Mouse (Mus musculus) lung, embryonic 14.5 days (tissue): ENCODE measurements around the gene Serpinf2. TPM values are rescaled to one million over a fixed set of nuclear protein-coding genes. Genes with fewer than 3 reads are reported as not detected.

Experiments
- ATAC-seq: fragments of 200-750 bp; cut with Nextera tagmentation; 2 replicates; pipeline ENCODE4 v1.8.0; 2017; ENCODE audit warnings: mild to moderate bottlenecking, moderate TSS enrichment, moderate library complexity; ENCODE audit not compliant: insufficient read depth
- DNase-seq: peaks from one replicate; pipeline ENCODE4 v3.0.0-alpha.2; 2015
- H3K27ac ChIP-seq: fragments of 300-500 bp; sonication (generic); 2 replicates; pipeline ENCODE4 v1.5.1; 2014; ENCODE audit warnings: low read depth, mild to moderate bottlenecking, moderate library complexity
- H3K27me3 ChIP-seq: fragments of 300-500 bp; sonication (generic); 2 replicates; pipeline ENCODE4 v1.6.1; 2014; ENCODE audit warnings: low read length, control low read depth; ENCODE audit not compliant: insufficient read depth
- H3K36me3 ChIP-seq: fragments of 300-500 bp; sonication (generic); 2 replicates; pipeline ENCODE4 v1.6.1; 2014; ENCODE audit warnings: control low read depth; ENCODE audit not compliant: insufficient read depth
- H3K4me1 ChIP-seq: fragments of 300-500 bp; sonication (generic); 2 replicates; pipeline ENCODE4 v1.6.1; 2014; ENCODE audit warnings: antibody characterized with exemption, control low read depth; ENCODE audit not compliant: insufficient read depth
- H3K4me2 ChIP-seq: fragments of 300-500 bp; sonication (generic); 2 replicates; pipeline ENCODE4 v1.6.1; 2014; ENCODE audit warnings: mild to moderate bottlenecking
- H3K4me3 ChIP-seq: fragments of 300-500 bp; sonication (generic); 2 replicates; pipeline ENCODE4 v1.5.1; 2014; ENCODE audit warnings: low read depth, low read length
- H3K9ac ChIP-seq: fragments of 300-500 bp; sonication (generic); 2 replicates; pipeline ENCODE4 v1.6.1; 2014
- H3K9me3 ChIP-seq: fragments of 300-500 bp; sonication (generic); 2 replicates; pipeline ENCODE4 v1.6.1; 2016; ENCODE audit warnings: low read depth, low read length, control low read depth
- CTCF ChIP-seq: IDR thresholded peaks from 2 replicates; pipeline ENCODE4 v1.5.1; 2016; ENCODE audit warnings: antibody characterized with exemption, low read depth
- WGBS: fragments of 180-500 bp; shearing (Covaris S2); extraction: QIAGEN DNeasy Blood & Tissue Kit; methylation state at CpG from one replicate; pipeline ENCODE4 v1.1.7; 2014; 5-methylcytosine and 5-hydroxymethylcytosine counted together
- polyA plus RNA-seq: library from polyadenylated mRNA; unstranded; fragments of >200 nt; fragmentation: Nextera tagmentation; extraction: Ambion mirVana; gene quantifications from 2 replicates; pipeline ENCODE4 v1.2.1, GENCODE M21; 2014

The Serpinf2 gene
- polyA plus RNA-seq, 1 experiment from 2014 or later = 0.24 TPM

GRCm38 (mm10) chr11:75462865-75463336, 23.5 kb upstream of the Serpinf2 start:
- Histone ChIP-seq H3K27ac (peak overlapping the region; percentile 85), H3K9ac (peak overlapping the region; percentile 57; the same call in 1 of the 2 replicates), H3K4me2 (peak overlapping the region; percentile 98), H3K4me1 (peaks cover 17% of the 10 kb centered on the region), H3K27me3 (no peaks in the 10 kb centered on the region), H3K4me3 (peak overlapping the region; percentile 64), H3K9me3 (no peaks in the 10 kb centered on the region), H3K36me3 (peaks cover 14% of the 10 kb centered on the region)
- peak; percentile 30 for ATAC-seq
- peak; percentile 93 for DNase-seq
- TF ChIP-seq CTCF = no peak
- WGBS = 1% methylated on average over 9 of the region's 9 CpGs

GRCm38 (mm10) chr11:75462253-75462783, 22.9 kb upstream of the Serpinf2 start:
- DNase-seq = peak; percentile 54
- 2% methylated on average over 15 of the region's 16 CpGs for WGBS
- no peaks in the 10 kb centered on the region for H3K9me3 ChIP-seq
- no peaks in the 10 kb centered on the region for H3K27me3 ChIP-seq
- peaks cover 17% of the 10 kb centered on the region for H3K4me1 ChIP-seq
- H3K9ac ChIP-seq = peak overlapping the region; percentile 57
- peak overlapping the region; percentile 98 for H3K4me2 ChIP-seq
- no peak for TF ChIP-seq CTCF
- peak overlapping the region; percentile 85 for H3K27ac ChIP-seq
- peaks cover 14% of the 10 kb centered on the region for H3K36me3 ChIP-seq
- H3K4me3 ChIP-seq = peak overlapping the region; percentile 64
- peak; percentile 5; the same call in 1 of the 2 replicates for ATAC-seq

GRCm38 (mm10) chr11:75461743-75462252, 22.4 kb upstream of the Serpinf2 start:
- Histone ChIP-seq H3K36me3 (peaks cover 13% of the 10 kb centered on the region), H3K4me3 (peak overlapping the region; percentile 64), H3K27me3 (no peaks in the 10 kb centered on the region), H3K4me2 (peak overlapping the region; percentile 98), H3K9me3 (no peaks in the 10 kb centered on the region), H3K9ac (peak overlapping the region; percentile 57), H3K27ac (peak overlapping the region; percentile 85), H3K4me1 (peaks cover 17% of the 10 kb centered on the region)
- under 1% methylated on average over 29 of the region's 30 CpGs for WGBS
- ATAC-seq (peak; percentile 9; the same call in 1 of the 2 replicates), DNase-seq (no peak)
- TF ChIP-seq CTCF = no peak

- H3K9me3 ChIP-seq = no peaks in the 10 kb centered on the region
- no peaks in the 10 kb centered on the region for H3K27me3 ChIP-seq
- H3K4me1 ChIP-seq = peaks cover 17% of the 10 kb centered on the region
- ATAC-seq (peak; percentile 92), DNase-seq (peak; percentile 100)
- H3K27ac ChIP-seq = peak within 1 kb of the TSS; percentile 96
- TF ChIP-seq CTCF = 0 out of 2 replicates have a peak, but pooled peaks have one; percentile 5
- peak within 1 kb of the TSS; percentile 64 for H3K4me3 ChIP-seq
- peak within 1 kb of the TSS; percentile 57 for H3K9ac ChIP-seq
- H3K4me2 ChIP-seq = peak within 1 kb of the TSS; percentile 98
- peaks cover 11% of the 10 kb centered on the region for H3K36me3 ChIP-seq
- WGBS = under 1% methylated on average over 46 of the region's 46 CpGs
These were observed 21.7 kb upstream of the Serpinf2 start, which contains the start of gene Tlcd2 for GRCm38 (mm10) chr11:75460844-75461742. Gene Tlcd2, plus strand, starts transcription at chr11:75461715.

GRCm38 (mm10) chr11:75460103-75460843, 20.9 kb upstream of the Serpinf2 start:
- TF ChIP-seq CTCF = no peak
- peak overlapping the region; percentile 96 for H3K27ac ChIP-seq
- 5% methylated on average over 19 of the region's 19 CpGs for WGBS
- H3K36me3 ChIP-seq = peaks cover 5% of the 10 kb centered on the region
- H3K4me1 ChIP-seq = peaks cover 18% of the 10 kb centered on the region
- H3K4me3 ChIP-seq = peak overlapping the region; percentile 37
- H3K27me3 ChIP-seq = no peaks in the 10 kb centered on the region
- ATAC-seq = peak; percentile 57
- no peaks in the 10 kb centered on the region for H3K9me3 ChIP-seq
- peak overlapping the region; percentile 51 for H3K9ac ChIP-seq
- DNase-seq = peak; percentile 97
- peak overlapping the region; percentile 74 for H3K4me2 ChIP-seq

- Histone ChIP-seq H3K27me3 (no peaks in the 10 kb centered on the region), H3K9ac (no peak overlapping the region), H3K9me3 (no peaks in the 10 kb centered on the region), H3K4me3 (peak overlapping the region; percentile 37; the same call in 1 of the 2 replicates), H3K4me1 (peaks cover 23% of the 10 kb centered on the region), H3K27ac (peak overlapping the region; percentile 96), H3K36me3 (no peaks in the 10 kb centered on the region), H3K4me2 (peak overlapping the region; percentile 74)
- WGBS = 11% methylated on average over 5 of the region's 5 CpGs
- no peak for TF ChIP-seq CTCF
- ATAC-seq = no peak
- DNase-seq = peak; percentile 9
These were observed 20.3 kb upstream of the Serpinf2 start for GRCm38 (mm10) chr11:75459751-75460102.
